Mouse (Mus musculus) forebrain, postnatal 0 days (tissue): ENCODE measurements around the gene Faap20. TPM values are rescaled to one million over a fixed set of nuclear protein-coding genes. Genes with fewer than 3 reads are reported as not detected.
A peak's percentile ranks its signal among the peaks of the same experiment; 100 is the strongest.

Experiments
- ATAC-seq: fragments of 200-750 bp; cut with Nextera tagmentation; 2 replicates; pipeline ENCODE4 v1.8.0; 2017; ENCODE audit warnings: mild to moderate bottlenecking, moderate library complexity
- DNase-seq: peaks from one replicate; pipeline ENCODE4 v3.0.0-alpha.2; 2015
- H3K27ac ChIP-seq: fragments of 300-500 bp; sonication (generic); 2 replicates; pipeline ENCODE4 v1.5.1; 2014; ENCODE audit warnings: low read depth, mild to moderate bottlenecking, antibody characterized with exemption, low read length, moderate library complexity, mixed read lengths
- H3K27me3 ChIP-seq: fragments of 300-500 bp; sonication (generic); 2 replicates; pipeline ENCODE4 v1.6.1; 2014; ENCODE audit warnings: mild to moderate bottlenecking, low read length, mixed read lengths; ENCODE audit not compliant: insufficient read depth
- H3K36me3 ChIP-seq: fragments of 300-500 bp; sonication (generic); 2 replicates; pipeline ENCODE4 v1.6.1; 2014; ENCODE audit warnings: mild to moderate bottlenecking, moderate library complexity; ENCODE audit not compliant: insufficient read depth
- H3K4me1 ChIP-seq: fragments of 300-500 bp; sonication (generic); 2 replicates; pipeline ENCODE4 v1.6.1; 2014; ENCODE audit warnings: antibody characterized with exemption; ENCODE audit not compliant: insufficient read depth
- H3K4me2 ChIP-seq: fragments of 300-500 bp; sonication (generic); 2 replicates; pipeline ENCODE4 v1.6.1; 2014; ENCODE audit warnings: low read depth, mild to moderate bottlenecking, moderate library complexity
- H3K4me3 ChIP-seq: fragments of 300-500 bp; sonication (generic); 2 replicates; pipeline ENCODE4 v1.5.1; 2014; ENCODE audit warnings: low read depth, low read length, mixed read lengths
- H3K9ac ChIP-seq: fragments of 300-500 bp; sonication (generic); 2 replicates; pipeline ENCODE4 v1.6.1; 2014; ENCODE audit warnings: mild to moderate bottlenecking
- H3K9me3 ChIP-seq: fragments of 300-500 bp; sonication (generic); 2 replicates; pipeline ENCODE4 v1.6.1; 2016; ENCODE audit warnings: low read length
- CTCF ChIP-seq: sonication (generic); IDR thresholded peaks from 2 replicates; pipeline ENCODE4 v1.5.1; 2016; ENCODE audit warnings: antibody characterized with exemption, control low read depth, low read depth
- WGBS: fragments of 180-500 bp; shearing (Covaris S2); extraction: QIAGEN DNeasy Blood & Tissue Kit; methylation state at CpG from one replicate; pipeline ENCODE4 v1.1.7; 2014; 5-methylcytosine and 5-hydroxymethylcytosine counted together
- polyA plus RNA-seq: library from polyadenylated mRNA; unstranded; fragments of >200 nt; fragmentation: Nextera tagmentation; extraction: Ambion mirVana; gene quantifications from 2 replicates; pipeline ENCODE4 v1.2.1, GENCODE M21; 2015
- total RNA-seq: library from RNA; depleted of rRNA; stranded (reverse); fragments of >200 nt; gene quantifications from 2 replicates; pipeline ENCODE4 v1.2.3, GENCODE M21; 2014

The Faap20 gene
- total and polyA plus RNA-seq, 2 experiments from 2014 or later = 48.7 to 60.7 TPM

DNA sequence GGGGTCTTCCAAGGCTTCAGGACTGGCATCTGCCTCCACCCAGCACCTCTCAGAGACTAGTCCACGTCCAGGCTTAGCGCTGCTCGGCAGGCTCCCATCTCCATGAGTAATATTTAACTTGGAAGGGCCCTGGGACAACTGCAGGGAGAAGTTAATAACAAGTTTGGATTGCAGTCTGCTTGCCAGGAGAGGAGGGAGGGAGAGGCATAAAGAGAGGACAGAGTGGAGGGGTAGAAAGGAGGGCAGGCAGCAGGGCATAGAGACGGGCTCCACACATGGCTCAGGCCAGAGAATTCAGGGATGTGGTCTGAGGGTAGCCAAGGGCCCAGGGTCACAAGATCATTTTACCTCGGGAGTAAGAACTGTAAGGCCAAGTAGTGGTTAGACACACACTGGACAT is 11.3 kb upstream of the Faap20 start:
- no peak overlapping the region for H3K4me3 ChIP-seq
- H3K9me3 ChIP-seq = no peaks in the 10 kb centered on the region
- TF ChIP-seq CTCF = no peak
- H3K4me2 ChIP-seq = no peak overlapping the region
- no peak overlapping the region for H3K27ac ChIP-seq
- no peak for ATAC-seq
- H3K27me3 ChIP-seq = no peaks in the 10 kb centered on the region
- H3K36me3 ChIP-seq = no peaks in the 10 kb centered on the region
- H3K9ac ChIP-seq = no peak overlapping the region
- 70% methylated on average over 5 of the region's 5 CpGs for WGBS
- DNase-seq = no peak
- H3K4me1 ChIP-seq = peaks cover 29% of the 10 kb centered on the region

DNA sequence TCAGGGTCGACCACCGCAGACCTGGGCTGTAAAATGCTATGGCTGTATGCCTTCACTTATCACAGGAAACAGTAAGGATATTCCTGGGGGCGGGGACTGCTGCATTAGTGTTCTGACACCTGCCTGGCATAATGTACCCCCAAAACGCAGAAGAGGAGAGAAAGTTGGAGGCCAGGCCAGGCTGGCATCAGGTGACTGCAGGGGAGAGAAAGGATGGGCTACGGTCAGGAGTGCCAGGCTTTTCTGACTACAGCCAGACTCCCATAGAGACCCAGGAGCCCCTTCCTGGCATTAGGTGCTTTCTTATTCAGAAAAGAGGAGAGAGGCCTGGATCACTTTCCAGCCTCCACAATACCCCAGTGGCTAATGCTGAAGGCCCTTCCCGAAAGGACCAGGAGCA is 10.1 kb upstream of the Faap20 start:
- no peak overlapping the region for H3K27ac ChIP-seq
- H3K9me3 ChIP-seq = no peaks in the 10 kb centered on the region
- TF ChIP-seq CTCF = no peak
- H3K27me3 ChIP-seq = no peaks in the 10 kb centered on the region
- ATAC-seq = no peak
- 51% methylated on average over 6 of the region's 6 CpGs for WGBS
- no peaks in the 10 kb centered on the region for H3K36me3 ChIP-seq
- H3K4me1 ChIP-seq = peaks cover 19% of the 10 kb centered on the region
- H3K9ac ChIP-seq = no peak overlapping the region
- H3K4me2 ChIP-seq = no peak overlapping the region
- no peak for DNase-seq
- no peak overlapping the region for H3K4me3 ChIP-seq

DNA sequence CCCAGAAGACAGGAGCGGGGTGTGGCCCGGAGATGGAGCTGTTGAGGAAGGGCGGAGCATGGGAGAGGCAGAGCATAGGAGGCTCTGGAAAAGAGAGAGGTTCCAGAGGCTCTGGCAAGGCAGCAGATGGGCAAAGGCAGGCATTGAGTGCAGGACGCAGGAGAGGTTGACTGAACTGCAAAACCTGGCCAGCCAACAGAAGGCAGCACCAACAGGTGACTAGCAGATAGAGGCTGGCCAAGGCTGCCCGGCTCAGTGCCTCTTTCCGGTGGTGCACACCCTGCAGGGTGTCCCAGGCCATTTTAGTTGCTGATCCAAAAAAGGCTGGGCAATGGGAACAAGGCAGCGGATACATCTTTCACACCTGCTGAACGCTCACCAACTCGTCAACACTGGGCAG is 7.8 kb upstream of the Faap20 start:
- ATAC-seq = no peak
- DNase-seq = no peak
- Histone ChIP-seq H3K4me3 (no peak overlapping the region), H3K9ac (no peak overlapping the region), H3K4me1 (peaks cover 8% of the 10 kb centered on the region), H3K27ac (no peak overlapping the region), H3K27me3 (no peaks in the 10 kb centered on the region), H3K4me2 (no peak overlapping the region), H3K36me3 (no peaks in the 10 kb centered on the region), H3K9me3 (no peaks in the 10 kb centered on the region)
- no peak for TF ChIP-seq CTCF
- WGBS = 78% methylated on average over 9 of the region's 9 CpGs

DNA sequence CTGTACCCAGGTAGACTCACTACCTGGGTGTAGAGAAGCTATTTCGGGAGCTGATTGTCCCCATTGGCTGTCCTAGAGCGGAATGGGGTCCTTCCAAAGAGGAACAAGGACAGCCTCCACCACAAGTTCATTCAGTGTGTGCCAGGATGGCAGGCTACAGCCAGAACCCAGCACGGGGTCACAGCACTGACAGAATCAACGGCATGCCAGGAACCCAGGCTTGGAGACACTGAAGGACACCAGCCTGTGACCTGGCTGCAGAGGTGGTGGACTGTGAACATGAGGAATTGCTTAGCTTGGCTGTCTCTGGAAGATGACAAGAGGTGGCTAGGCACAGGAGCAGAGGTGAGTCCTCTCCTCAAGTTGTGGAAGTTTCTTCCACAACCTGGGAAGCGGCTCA is 7.3 kb upstream of the Faap20 start:
- Histone ChIP-seq H3K36me3 (no peaks in the 10 kb centered on the region), H3K4me1 (peaks cover 8% of the 10 kb centered on the region), H3K9me3 (no peaks in the 10 kb centered on the region), H3K4me3 (no peak overlapping the region), H3K27me3 (no peaks in the 10 kb centered on the region), H3K9ac (no peak overlapping the region), H3K27ac (no peak overlapping the region), H3K4me2 (no peak overlapping the region)
- TF ChIP-seq CTCF = no peak
- ATAC-seq (no peak), DNase-seq (no peak)
- 92% methylated on average over 5 of the region's 5 CpGs for WGBS

DNA sequence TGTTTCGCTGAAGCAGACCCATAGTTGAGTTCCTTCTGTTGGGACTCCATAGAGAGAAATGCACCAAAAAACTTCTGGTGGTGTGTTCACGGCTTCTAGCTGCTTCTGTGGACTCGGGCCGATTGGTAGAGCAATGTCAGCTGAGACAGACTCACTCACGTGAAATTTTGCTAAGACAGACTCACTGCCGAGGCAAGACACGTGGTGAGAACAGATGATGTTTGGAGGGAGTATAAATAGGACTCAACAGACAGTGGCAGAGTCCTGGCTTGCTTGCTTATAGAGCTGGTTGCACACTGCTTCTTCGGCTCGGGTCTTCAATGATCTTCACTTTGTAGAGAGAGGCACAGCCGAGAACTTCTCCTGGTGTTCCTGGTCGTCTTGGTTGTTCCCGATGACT is 6.4 kb upstream of the Faap20 start:
- H3K27me3 ChIP-seq = no peaks in the 10 kb centered on the region

DNA sequence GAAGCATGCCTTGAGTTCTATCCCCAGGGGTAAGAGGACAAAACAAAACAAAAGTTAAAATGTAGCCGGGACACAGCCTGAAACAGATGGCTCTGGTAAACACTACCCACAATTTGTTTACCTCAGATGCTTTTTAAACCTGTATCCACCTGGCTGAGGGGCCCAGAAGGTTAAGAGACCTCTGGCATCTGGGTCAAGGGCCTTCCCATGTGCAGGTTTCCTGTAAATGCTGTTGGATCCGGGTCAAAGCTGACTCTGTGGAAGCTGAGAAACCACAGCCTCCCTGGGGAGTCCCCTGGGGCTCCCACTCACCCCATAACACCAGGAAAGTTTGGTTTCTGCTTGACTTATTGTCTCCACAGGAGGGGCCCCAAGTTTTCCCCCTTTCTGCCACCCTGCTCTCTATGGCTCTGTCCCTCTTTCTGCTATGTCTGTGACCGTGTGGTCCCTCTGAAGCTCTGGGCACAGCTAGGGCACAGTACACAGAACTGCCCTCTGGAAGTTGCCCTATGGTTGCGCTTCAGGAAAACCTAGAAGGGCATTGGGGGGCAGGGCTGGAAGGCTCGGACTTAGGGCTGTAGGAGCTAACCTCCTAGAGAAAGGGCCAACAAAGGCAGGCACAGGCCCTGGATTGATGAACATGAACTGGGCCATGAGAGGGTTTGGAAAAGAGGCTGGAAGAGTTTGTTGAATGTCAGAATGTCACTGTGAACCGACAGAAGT is 3.7 kb upstream of the Faap20 start:
- no peaks in the 10 kb centered on the region for H3K9me3 ChIP-seq
- no peaks in the 10 kb centered on the region for H3K27me3 ChIP-seq
- ATAC-seq (no peak), DNase-seq (no peak)
- H3K9ac ChIP-seq = no peak overlapping the region
- peaks cover 13% of the 10 kb centered on the region for H3K4me1 ChIP-seq
- no peaks in the 10 kb centered on the region for H3K36me3 ChIP-seq
- peak overlapping the region; percentile 81 for H3K27ac ChIP-seq
- H3K4me2 ChIP-seq = no peak overlapping the region
- no peak for TF ChIP-seq CTCF
- 64% methylated on average over 6 of the region's 6 CpGs for WGBS
- no peak overlapping the region for H3K4me3 ChIP-seq

More for the DNA sequence above, 6.4 kb upstream of the Faap20 start:
- Histone ChIP-seq H3K4me3 (no peak overlapping the region), H3K4me1 (peaks cover 8% of the 10 kb centered on the region), H3K9me3 (no peaks in the 10 kb centered on the region), H3K9ac (no peak overlapping the region), H3K36me3 (no peaks in the 10 kb centered on the region), H3K4me2 (no peak overlapping the region), H3K27ac (no peak overlapping the region)
- DNase-seq = no peak
- WGBS = 81% methylated on average over 12 of the region's 12 CpGs
- no peak for TF ChIP-seq CTCF
- ATAC-seq = no peak

DNA sequence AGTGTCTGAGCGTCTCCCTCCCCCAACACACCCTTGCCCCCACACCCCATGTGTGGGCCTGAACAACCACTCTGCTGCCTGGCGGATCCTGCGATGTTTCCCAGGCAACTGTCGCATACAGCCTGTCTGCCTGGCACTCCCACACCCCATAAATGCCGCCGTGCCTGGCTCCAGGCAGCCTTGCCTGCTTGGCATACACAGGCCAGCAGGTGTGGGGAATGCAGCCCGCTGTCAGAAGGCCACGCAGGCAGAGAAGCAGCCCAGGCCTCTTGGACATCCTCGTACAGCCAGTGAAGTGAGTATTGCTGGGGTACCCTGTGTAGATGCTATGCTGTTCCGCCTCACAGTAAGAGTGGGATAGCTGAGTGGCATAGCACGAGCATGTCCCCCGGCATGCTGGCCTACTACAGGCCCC is 2.9 kb upstream of the Faap20 start:
- H3K27ac ChIP-seq = peak overlapping the region; percentile 81

More for the DNA sequence above, 2.9 kb upstream of the Faap20 start:
- no peaks in the 10 kb centered on the region for H3K9me3 ChIP-seq
- H3K4me1 ChIP-seq = peaks cover 21% of the 10 kb centered on the region
- H3K4me3 ChIP-seq = no peak overlapping the region
- peak; percentile 82 for DNase-seq
- H3K36me3 ChIP-seq = no peaks in the 10 kb centered on the region
- H3K27me3 ChIP-seq = no peaks in the 10 kb centered on the region
- peak overlapping the region; percentile 31; the same call in 1 of the 2 replicates for H3K9ac ChIP-seq
- ATAC-seq = peak; percentile 61
- WGBS = 53% methylated on average over 12 of the region's 12 CpGs
- H3K4me2 ChIP-seq = no peak overlapping the region
- peak; percentile 29; the same call in 1 of the 2 replicates for TF ChIP-seq CTCF
